Comparison of ENCODE assay signal across 13 mouse cellular contexts in genomic region chr2:173087405-173087804, GRCm38 (mm10). TPM values are rescaled to one million over a fixed set of nuclear protein-coding genes. Genes with fewer than 3 reads are reported as not detected.
A peak's percentile ranks its signal among the peaks of the same experiment; 100 is the strongest.
DNase-seq lines count a peak whose midpoint lies in the region; ATAC-seq and TF ChIP-seq lines count a peak whose summit lies in the region.
"Had no signal": no experiment of that assay in that cellular context is flagged by ENCODE, and none has a peak within 500 bp of the region (broad histone marks: within the 10 kb centered on the region; RNA-seq: fewer than 3 reads in every experiment).

No protein-coding gene starts in this region.

- no peak for TF ChIP-seq POLR2A in lung, adult 2 months (IDR thresholded peaks at IDR 0.05; ENCODE audit: borderline replicate concordance, extremely low read depth, low read depth, low read length)

- no peak for TF ChIP-seq EP300 in lung, postnatal 0 days (IDR thresholded peaks at IDR 0.05)

- no peak overlapping the region for H3K4me2 ChIP-seq in lung, postnatal 0 days (replicated peaks; ENCODE audit: low read depth, low read length)
- peak overlapping the region; percentile 61 for H3K4me2 ChIP-seq in heart, embryonic 14.5 days (ENCODE audit: low read length)
- no peak overlapping the region for H3K4me2 ChIP-seq in stomach, embryonic 14.5 days (replicated peaks; ENCODE audit: low read depth, low read length)
- H3K4me2 ChIP-seq: liver, embryonic 12.5 days; midbrain, embryonic 15.5 days had no signal

- no peak overlapping the region for H3K27ac ChIP-seq in lung, postnatal 0 days (ENCODE audit: low read length)
- H3K27ac ChIP-seq in heart, embryonic 14.5 days (replicated peaks in 1 of 2; ENCODE audit: control insufficient read depth in 1 of 2, insufficient read depth in 1 of 2, low read depth in 2 of 2, low read length in 2 of 2) = peak overlapping the region; percentile 89 to 98
- peak overlapping the region; percentile 71; the same call in 1 of the 2 replicates for H3K27ac ChIP-seq in stomach, embryonic 14.5 days (ENCODE audit: low read length)
- H3K27ac ChIP-seq: liver, embryonic 12.5 days; midbrain, embryonic 15.5 days had no signal

- ATAC-seq in lung, postnatal 0 days = peak; percentile 22
- ATAC-seq in heart, embryonic 14.5 days (ENCODE audit: insufficient number of reproducible peaks, insufficient read depth, low FRiP score, low read depth) = peak; percentile 80
- ATAC-seq in stomach, embryonic 14.5 days (ENCODE audit: insufficient number of reproducible peaks, insufficient read depth, low FRiP score, low read depth) = no peak; the same call in 1 of the 2 replicates
- ATAC-seq: liver, embryonic 12.5 days; midbrain, embryonic 15.5 days had no signal

- WGBS in lung, postnatal 0 days = 36% methylated on average over 13 of the region's 13 CpGs
- WGBS in lung, adult 2 months = 38% methylated on average over 13 of the region's 13 CpGs
- 13% methylated on average over 13 of the region's 13 CpGs for WGBS in heart, embryonic 14.5 days
- WGBS in stomach, embryonic 14.5 days = 51% methylated on average over 13 of the region's 13 CpGs

- no peak overlapping the region for H3K4me3 ChIP-seq in lung, postnatal 0 days (ENCODE audit: low read depth, low read length)
- H3K4me3 ChIP-seq in lung, adult 2 months (replicated peaks; ENCODE audit: extremely low read depth, low read depth, low read length) = no peak overlapping the region
- H3K4me3 ChIP-seq in heart, embryonic 14.5 days (ENCODE audit: control insufficient read depth in 1 of 2, insufficient read depth in 1 of 2, low read depth in 1 of 2, low read length in 2 of 2) = peak overlapping the region; percentile 23 to 38
- no peak overlapping the region for H3K4me3 ChIP-seq in stomach, embryonic 14.5 days (ENCODE audit: low read depth, low read length)
- H3K4me3 ChIP-seq: liver, embryonic 12.5 days; midbrain, embryonic 15.5 days had no signal

- no peaks in the 10 kb centered on the region for H3K27me3 ChIP-seq in lung, postnatal 0 days (replicated peaks; ENCODE audit: insufficient read depth, low read length)
- H3K27me3 ChIP-seq in heart, embryonic 14.5 days (ENCODE audit: control insufficient read depth, insufficient read depth, low read length) = no peaks in the 10 kb centered on the region
- H3K27me3 ChIP-seq in stomach, embryonic 14.5 days (ENCODE audit: control insufficient read depth, insufficient read depth, low read length) = no peaks in the 10 kb centered on the region

- TF ChIP-seq CTCF in lung, postnatal 0 days (IDR thresholded peaks at IDR 0.05) = no peak
- TF ChIP-seq CTCF in lung, adult 2 months (IDR thresholded peaks at IDR 0.05; ENCODE audit: insufficient read depth, low read length) = no peak

- H3K4me1 ChIP-seq in lung, postnatal 0 days (ENCODE audit: insufficient read depth, low read depth, low read length) = no peaks in the 10 kb centered on the region
- H3K4me1 ChIP-seq in lung, adult 2 months (ENCODE audit: control insufficient read depth, insufficient read depth, low read length) = no peaks in the 10 kb centered on the region
- H3K4me1 ChIP-seq in heart, embryonic 14.5 days (ENCODE audit: control insufficient read depth in 2 of 2, insufficient read depth in 2 of 2, low read length in 2 of 2) = peaks cover 27 to 36% of the 10 kb centered on the region in 2 experiments
- no peaks in the 10 kb centered on the region for H3K4me1 ChIP-seq in stomach, embryonic 14.5 days (ENCODE audit: control insufficient read depth, insufficient read depth, low read length)
- H3K4me1 ChIP-seq: midbrain, embryonic 15.5 days had no signal

- H3K9ac ChIP-seq in lung, postnatal 0 days (replicated peaks; ENCODE audit: low read depth) = no peak overlapping the region
- peak overlapping the region; percentile 74 for H3K9ac ChIP-seq in heart, embryonic 14.5 days (ENCODE audit: low read length)
- no peak overlapping the region for H3K9ac ChIP-seq in stomach, embryonic 14.5 days (replicated peaks; ENCODE audit: low read depth, low read length)
- H3K9ac ChIP-seq: liver, embryonic 12.5 days; midbrain, embryonic 15.5 days had no signal

- H3K9me3 ChIP-seq in lung, postnatal 0 days (ENCODE audit: low read length) = no peaks in the 10 kb centered on the region
- no peaks in the 10 kb centered on the region for H3K9me3 ChIP-seq in heart, embryonic 14.5 days (ENCODE audit: control insufficient read depth, low read length)
- H3K9me3 ChIP-seq in stomach, embryonic 14.5 days (ENCODE audit: control insufficient read depth, low read depth, low read length) = no peaks in the 10 kb centered on the region
- H3K9me3 ChIP-seq: liver, embryonic 12.5 days; midbrain, embryonic 15.5 days had no signal

- H3K36me3 ChIP-seq in lung, postnatal 0 days (ENCODE audit: insufficient read depth, low read length) = no peaks in the 10 kb centered on the region
- no peaks in the 10 kb centered on the region for H3K36me3 ChIP-seq in heart, embryonic 14.5 days (ENCODE audit: control insufficient read depth, insufficient read depth, low read length)
- H3K36me3 ChIP-seq in stomach, embryonic 14.5 days (ENCODE audit: control insufficient read depth, insufficient read depth, low read length) = no peaks in the 10 kb centered on the region
- H3K36me3 ChIP-seq: liver, embryonic 12.5 days; midbrain, embryonic 15.5 days had no signal

- DNase-seq in adrenal gland, adult 2 months = peak; percentile 42
- no peak for DNase-seq in adrenal gland, adult 18-20 months (ENCODE audit: low spot score in 2 of 2)
- no peak for DNase-seq in lung, postnatal 0 days (ENCODE audit: low spot score)
- no peak for DNase-seq in lung, adult 2 months
- DNase-seq in right cerebral cortex, adult 2 months (ENCODE audit: low spot score in 2 of 2) = no peak
- DNase-seq in layer of hippocampus, adult 9-10 months (ENCODE audit: low spot score) = no peak
- DNase-seq: kidney, adult 11 months had no signal

RNA-seq across cellular contexts. Expression of gene Ctcfl, which starts 31.9 kb away (rescaled TPM):
- under 1 TPM; 0.10 to 0.12 TPM for total RNA-seq in adrenal gland, adult 2 months (2021)
- not detected in 2 replicates for polyA plus RNA-seq in adrenal gland, adult 2 months (2012; rRNA removed)
- not detected for total RNA-seq in adrenal gland, adult 18-20 months (2021)
- polyA plus RNA-seq in lung, postnatal 0 days (2015; fragmentation: Nextera tagmentation; extraction: Ambion mirVana) = 0.07 TPM in 1 of 2 replicates, not detected in the other
- polyA plus RNA-seq in lung, adult 2 months (2012; rRNA removed) = not detected in 2 replicates
- polyA plus RNA-seq in heart, embryonic 14.5 days (2014; fragmentation: Nextera tagmentation; extraction: Ambion mirVana) = 0.19 and 0.65 TPM in 2 replicates
- 0.14 and 0.17 TPM in 2 replicates for polyA plus RNA-seq in stomach, embryonic 14.5 days (2014; fragmentation: Nextera tagmentation; extraction: Ambion mirVana)
- total RNA-seq: left cerebral cortex, adult 18-20 months had no signal
- polyA plus RNA-seq: embryonic facial prominence, embryonic 11.5 days had no signal

Comparison
In these comparisons a context has a peak if more than half of its experiments do, and no peak if none do; other contexts are left out.
1. H3K4me3 ChIP-seq: peak in heart, embryonic 14.5 days (2 of 2); none in lung, postnatal 0 days (single experiment), lung, adult 2 months (single experiment) and stomach, embryonic 14.5 days (single experiment).